Mouse (Mus musculus) MEL (cell line): ENCODE results near the gene Gm28729. TPM values are rescaled to one million over a fixed set of nuclear protein-coding genes. Genes with fewer than 3 reads are reported as not detected.

ENCODE experiments used
- DNase-seq: peaks from one replicate; pipeline ENCODE4 v3.0.0; 2011; ENCODE audit warnings: low read depth, low spot score
- H3K27ac ChIP-seq: 2 replicates; pipeline ENCODE4 v1.5.1; 2012; ENCODE audit warnings: low read depth, mild to moderate bottlenecking, control low read depth, low read length, moderate library complexity; ENCODE audit not compliant: control insufficient read depth
- H3K27me3 ChIP-seq, 2 experiments: fragments of 150-350 bp in 1 of 2; sonication (generic) in 1 of 2; 2 replicates each; pipeline ENCODE4 v1.6.1; 2012; ENCODE audit warnings: low read length in 2 of 2, mild to moderate bottlenecking in 2 of 2, improper control_type of control experiment in 1 of 2, moderate library complexity in 1 of 2; ENCODE audit not compliant: insufficient read depth in 2 of 2, control insufficient read depth in 1 of 2
- H3K36me3 ChIP-seq, 2 experiments: 2 replicates each; pipeline ENCODE4 v1.6.1; 2012 to 2014; ENCODE audit warnings: low read length in 2 of 2, improper control_type of control experiment in 1 of 2, inconsistent platforms in 1 of 2, mild to moderate bottlenecking in 1 of 2; ENCODE audit not compliant: insufficient read depth in 2 of 2, control insufficient read depth in 1 of 2
- H3K4me1 ChIP-seq, 2 experiments: fragments of 150-350 bp in 1 of 2; sonication (generic) in 1 of 2; 2 replicates each; pipeline ENCODE4 v1.6.1; 2012; ENCODE audit warnings: low read length in 2 of 2, improper control_type of control experiment in 1 of 2, mild to moderate bottlenecking in 1 of 2; ENCODE audit not compliant: insufficient read depth in 2 of 2, control insufficient read depth in 1 of 2
- H3K4me3 ChIP-seq, 2 experiments: fragments of 150-350 bp in 1 of 2; sonication (generic) in 1 of 2; 2 replicates each; pipeline ENCODE4 v1.5.1; 2012; ENCODE audit warnings: low read depth in 2 of 2, low read length in 2 of 2, mild to moderate bottlenecking in 2 of 2, moderate library complexity in 2 of 2, control low read depth in 1 of 2, improper control_type of control experiment in 1 of 2; ENCODE audit not compliant: control insufficient read depth in 1 of 2, insufficient read depth in 1 of 2
- H3K79me2 ChIP-seq: 2 replicates; pipeline ENCODE4 v1.6.1; 2012; ENCODE audit warnings: mild to moderate bottlenecking, low read length, moderate library complexity; ENCODE audit not compliant: control insufficient read depth, poor library complexity, insufficient read depth
- H3K9ac ChIP-seq: 2 replicates; pipeline ENCODE4 v1.6.1; 2012; ENCODE audit warnings: low read depth, mild to moderate bottlenecking, control low read depth, low read length, moderate library complexity; ENCODE audit not compliant: control insufficient read depth, poor library complexity, severe bottlenecking
- H3K9me3 ChIP-seq: fragments of 150-350 bp; sonication (generic); replicated peaks from 2 replicates; pipeline ENCODE4 v1.6.1; 2012; ENCODE audit warnings: mild to moderate bottlenecking, low read length, improper control_type of control experiment, moderate library complexity; ENCODE audit not compliant: insufficient read depth
- CHD1 ChIP-seq: IDR thresholded peaks from 2 replicates; pipeline ENCODE4 v1.6.1; 2012; ENCODE audit warnings: low read depth, mild to moderate bottlenecking, inconsistent platforms, low read length, improper control_type of control experiment
- CHD2 ChIP-seq: IDR thresholded peaks from 2 replicates; pipeline ENCODE4 v1.6.1; 2011; ENCODE audit warnings: low read length, improper control_type of control experiment
- E2F4 ChIP-seq: IDR thresholded peaks from 2 replicates; pipeline ENCODE4 v1.6.1; 2011; ENCODE audit warnings: low read depth, low read length, improper control_type of control experiment, borderline replicate concordance
- ELF1 ChIP-seq: IDR thresholded peaks from 2 replicates; pipeline ENCODE4 v1.6.1; 2014; ENCODE audit warnings: low read depth, mild to moderate bottlenecking, inconsistent platforms, low read length, improper control_type of control experiment, moderate library complexity
- ETS1 ChIP-seq: IDR thresholded peaks from 2 replicates; pipeline ENCODE4 v1.6.1; 2012; ENCODE audit warnings: low read depth, mild to moderate bottlenecking, inconsistent platforms, low read length, improper control_type of control experiment, moderate library complexity
- GABPA ChIP-seq: IDR thresholded peaks from 2 replicates; pipeline ENCODE4 v1.6.1; 2012; ENCODE audit warnings: low read depth, mild to moderate bottlenecking, inconsistent platforms, low read length, improper control_type of control experiment, moderate library complexity
- HCFC1 ChIP-seq: IDR thresholded peaks from 2 replicates; pipeline ENCODE4 v1.6.1; 2012; ENCODE audit warnings: low read depth, mild to moderate bottlenecking, inconsistent platforms, low read length, improper control_type of control experiment, moderate library complexity
- JUND ChIP-seq: IDR thresholded peaks from 2 replicates; pipeline ENCODE4 v1.6.1; 2011; ENCODE audit warnings: low read depth, mild to moderate bottlenecking, improper control_type of control experiment, low read length
- MAFK ChIP-seq: IDR thresholded peaks from 2 replicates; pipeline ENCODE4 v1.6.1; 2011; ENCODE audit warnings: low read depth, mild to moderate bottlenecking, low read length, improper control_type of control experiment, borderline replicate concordance
- MAZ ChIP-seq: IDR thresholded peaks from 2 replicates; pipeline ENCODE4 v1.6.1; 2012; ENCODE audit warnings: low read depth, mild to moderate bottlenecking, inconsistent platforms, low read length, improper control_type of control experiment
- MEF2A ChIP-seq: IDR thresholded peaks from 2 replicates; pipeline ENCODE4 v1.6.1; 2014; ENCODE audit warnings: low read depth, mild to moderate bottlenecking, inconsistent platforms, low read length, improper control_type of control experiment; ENCODE audit not compliant: poor library complexity, insufficient replicate concordance, severe bottlenecking; ENCODE audit errors: extremely low read depth
- MYB ChIP-seq: IDR thresholded peaks from 2 replicates; pipeline ENCODE4 v1.6.1; 2011; ENCODE audit warnings: mild to moderate bottlenecking, low read depth, low read length, improper control_type of control experiment
- MYC ChIP-seq: IDR thresholded peaks from 2 replicates; pipeline ENCODE4 v1.6.1; 2011; ENCODE audit warnings: low read depth, mild to moderate bottlenecking, low read length, improper control_type of control experiment, moderate library complexity
- NELFE ChIP-seq: IDR thresholded peaks from 2 replicates; pipeline ENCODE4 v1.6.1; 2011; ENCODE audit warnings: low read depth, low read length, improper control_type of control experiment
- POLR2AphosphoS2 ChIP-seq: IDR thresholded peaks from 2 replicates; pipeline ENCODE4 v1.6.1; 2011; ENCODE audit warnings: low read length, improper control_type of control experiment
- SIN3A ChIP-seq: IDR thresholded peaks from 2 replicates; pipeline ENCODE4 v1.6.1; 2012; ENCODE audit warnings: low read length, improper control_type of control experiment, inconsistent platforms
- TAL1 ChIP-seq: IDR thresholded peaks from 2 replicates; pipeline ENCODE4 v1.6.1; 2012; ENCODE audit warnings: mild to moderate bottlenecking, inconsistent platforms, low read length, moderate library complexity, mixed read lengths
- USF1 ChIP-seq: IDR thresholded peaks from 2 replicates; pipeline ENCODE4 v1.6.1; 2014; ENCODE audit warnings: low read depth, mild to moderate bottlenecking, inconsistent platforms, low read length, improper control_type of control experiment, moderate library complexity
- polyA plus RNA-seq, 2 experiments: library from polyadenylated mRNA; stranded (reverse) in 1 of 2; unstranded in 1 of 2; fragments of >175 nt in 1 of 2; fragments of >200 nt in 1 of 2; gene quantifications; 2 replicates each; pipeline versions ENCODE4 v1.2.1 to v1.2.4; 2012; ENCODE audit warnings: low replicate concordance in 2 of 2, low read depth in 1 of 2; ENCODE audit not compliant: insufficient read length in 2 of 2, insufficient read depth in 1 of 2, missing spikeins in 1 of 2
- total RNA-seq: library from RNA; depleted of rRNA; stranded (reverse); fragments of 300-350 nt; gene quantifications from 2 replicates; pipeline ENCODE4 v1.2.3, GENCODE M21; 2012

Gene Gm28729
- total and polyA plus RNA-seq, 3 experiments: not detected

GRCm38 (mm10) chr9:96532531-96532930 lies 7.5 kb upstream of the Gm28729 start:
- Histone ChIP-seq H3K36me3 (peaks cover 0 to 3% of the 10 kb centered on the region in 2 experiments; a peak in 2 of 4 replicates), H3K4me1 (peaks cover 3 to 10% of the 10 kb centered on the region in 2 experiments; a peak in 3 of 4 replicates), H3K4me3 (no peak overlapping the region), H3K79me2 (no peaks in the 10 kb centered on the region), H3K27me3 (no peaks in the 10 kb centered on the region), H3K9ac (no peak overlapping the region), H3K27ac (no peak overlapping the region), H3K9me3 (no peaks in the 10 kb centered on the region)
- no peak for DNase-seq
- TF ChIP-seq USF1: no peak
- TF ChIP-seq E2F4: no peak
- TF ChIP-seq JUND: no peak
- no peak for TF ChIP-seq GABPA
- TF ChIP-seq POLR2AphosphoS2: no peak
- no peak for TF ChIP-seq TAL1
- TF ChIP-seq CHD1: no peak
- TF ChIP-seq ELF1: no peak
- TF ChIP-seq HCFC1: no peak
- no peak for TF ChIP-seq MYB
- TF ChIP-seq CHD2: no peak
- TF ChIP-seq MAFK: no peak
- TF ChIP-seq NELFE: no peak
- no peak for TF ChIP-seq MYC
- no peak for TF ChIP-seq MAZ
- no peak for TF ChIP-seq SIN3A
- no peak for TF ChIP-seq ETS1

- Histone ChIP-seq H3K27ac (no peak overlapping the region), H3K79me2 (no peaks in the 10 kb centered on the region), H3K4me3 (no peak overlapping the region)
- TF ChIP-seq MEF2A (no peak), USF1 (peak; percentile 53)
- TF ChIP-seq, all 39 proteins: peak for 1
- H3K9ac ChIP-seq: no peak overlapping the region
- H3K9me3 ChIP-seq: no peaks in the 10 kb centered on the region
- H3K4me1 ChIP-seq: peaks cover 0 to 14% of the 10 kb centered on the region in 2 experiments; a peak in 3 of 4 replicates
- DNase-seq: no peak
- H3K36me3 ChIP-seq: no peaks in the 10 kb centered on the region; a peak in 1 of 4 replicates
- H3K27me3 ChIP-seq: no peaks in the 10 kb centered on the region
Observed at GRCm38 (mm10) chr9:96530674-96531081, 5.6 kb upstream of the Gm28729 start.
